Mouse (Mus musculus) Patski (cell line): ENCODE data around the gene Rhobtb3. TPM values are rescaled to one million over a fixed set of nuclear protein-coding genes. Genes with fewer than 3 reads are reported as not detected.
"Not testable (repeated sequence)": the region's sequence is repeated elsewhere in the genome, so short reads cannot be mapped to it uniquely, and the experiment has no call there.

Experiments used
- ATAC-seq: fragments of 100-300 bp; one replicate; pipeline ENCODE4 v1.8.0; 2021
- CTCF ChIA-PET: fragments of 350-600 bp; sonication (Branson Sonifier 250); formaldehyde crosslinking; loops from one replicate; lab custom pipeline; 2022; ENCODE audit warnings: inconsistent platforms; lab: Charles Lee
- POLR2A ChIA-PET: fragments of 350-600 bp; sonication (Branson Sonifier 250); formaldehyde crosslinking; loops from one replicate; lab custom pipeline; 2022; ENCODE audit warnings: antibody characterized with exemption, inconsistent platforms; lab: Charles Lee
- DNase-seq: peaks from one replicate; pipeline ENCODE4 v3.0.0-alpha.2; 2011; ENCODE audit warnings: low read depth, low spot score
- H3K27me3 ChIP-seq: fragments of 371-371 bp; one replicate; pipeline ENCODE4 v1.5.1; 2021
- CTCF ChIP-seq: fragments of 100-300 bp; IDR thresholded peaks from one replicate; pipeline ENCODE4 v1.5.1; 2021
- in situ Hi-C: fragments of 300-500 bp; cut with MboI; formaldehyde crosslinking; loops from 3 replicates; pipeline ENCODE4 v1.11.1; 2018; ENCODE audit warnings: low pct_unique_long_range_greater_than_20kb, mixed read lengths
- polyA plus RNA-seq: library from polyadenylated mRNA; unstranded; gene quantifications from one replicate; pipeline ENCODE4 v1.2.3, GENCODE M21; 2021

Gene Rhobtb3
- polyA plus RNA-seq, 1 experiment from 2014 or later = 36.4 TPM

GRCm38 (mm10) chr13:75823201-75823600 is 120.5 kb downstream of the Rhobtb3 start:
- DNase-seq = no peak
- H3K27me3 ChIP-seq = no peaks in the 10 kb centered on the region
- POLR2A ChIA-PET = no interaction called here
- CTCF ChIA-PET = no interaction called here
- no peak for TF ChIP-seq CTCF
- in situ Hi-C loops = no loop called here
- no peak for ATAC-seq

GRCm38 (mm10) chr13:75822366-75822765 is 121.4 kb downstream of the Rhobtb3 start:
- in situ Hi-C loops, DNase-seq, ATAC-seq, CTCF ChIA-PET, H3K27me3 ChIP-seq, POLR2A ChIA-PET: not testable (repeated sequence)

- ChIA-PET CTCF (interaction anchor here (1.1 kb wide), 1 partner anchor 11 kb away, joined by 3 read pairs; no protein-coding TSS in a partner anchor), POLR2A (no interaction called here)
- ATAC-seq (no peak), DNase-seq (no peak)
- no peaks in the 10 kb centered on the region for H3K27me3 ChIP-seq
- TF ChIP-seq CTCF = no peak
- in situ Hi-C loops = no loop called here
These were observed 123.8 kb downstream of the Rhobtb3 start for GRCm38 (mm10) chr13:75819898-75820297.

Other genes with a start within 250 kb of the Rhobtb3 start
- gene Ell2, start 237.2 kb downstream of the Rhobtb3 start, polyA plus RNA-seq = 11.6 TPM
- 123 TPM for gene Glrx, start 104.1 kb downstream of the Rhobtb3 start, polyA plus RNA-seq
- gene Spata9, start 23.2 kb upstream of the Rhobtb3 start, polyA plus RNA-seq = 1.7 TPM
- gene Rfesd, start 74.8 kb upstream of the Rhobtb3 start, polyA plus RNA-seq = 19.8 TPM
- gene Gpr150, start 113.1 kb upstream of the Rhobtb3 start, polyA plus RNA-seq = not detected
- 39.1 TPM for gene Arsk, start 154.7 kb upstream of the Rhobtb3 start, polyA plus RNA-seq
- 23.8 TPM for gene Ttc37, start 154.8 kb upstream of the Rhobtb3 start, polyA plus RNA-seq